Comparison of ENCODE assay signal across 23 mouse cellular contexts in genomic region chr11:19944701-19945100, GRCm38 (mm10). TPM values are rescaled to one million over a fixed set of nuclear protein-coding genes. Genes with fewer than 3 reads are reported as not detected.
DNase-seq lines count a peak whose midpoint lies in the region; ATAC-seq and TF ChIP-seq lines count a peak whose summit lies in the region.
"Had no signal": no experiment of that assay in that cellular context is flagged by ENCODE, and none has a peak within 500 bp of the region (broad histone marks: within the 10 kb centered on the region; RNA-seq: fewer than 3 reads in every experiment).

No protein-coding gene starts in this region.

- H3K9me3 ChIP-seq in forebrain, embryonic 12.5 days: no peaks in the 10 kb centered on the region
- H3K9me3 ChIP-seq in forebrain, embryonic 10.5 days: peaks cover 4% of the 10 kb centered on the region; the same call in 1 of the 2 replicates
- H3K9me3 ChIP-seq in kidney, embryonic 15.5 days (replicated peaks): no peaks in the 10 kb centered on the region
- H3K9me3 ChIP-seq: embryonic facial prominence, embryonic 15.5 days; G1E; heart, embryonic 13.5 days; limb, embryonic 13.5 days; lung, embryonic 15.5 days; stomach, embryonic 15.5 days had no signal

- H3K36me3 ChIP-seq in forebrain, embryonic 12.5 days (replicated peaks): peaks cover 6% of the 10 kb centered on the region; the same call in 1 of the 2 replicates
- H3K36me3 ChIP-seq in forebrain, embryonic 10.5 days (replicated peaks): peaks cover 55% of the 10 kb centered on the region
- peaks cover 9% of the 10 kb centered on the region for H3K36me3 ChIP-seq in kidney, embryonic 15.5 days
- peaks cover 3% of the 10 kb centered on the region for H3K36me3 ChIP-seq in heart, adult 2 months (ENCODE audit: control insufficient read depth, insufficient read depth, low read length)
- H3K36me3 ChIP-seq: lung, embryonic 15.5 days had no signal

- TF ChIP-seq EP300 in heart, adult 2 months (IDR thresholded peaks at IDR 0.05; ENCODE audit: insufficient read depth, low read depth, low read length): no peak

- intact Hi-C loops in heart, adult 2 months (cut with DNase I): no loop called here

- no peak for DNase-seq in forebrain, embryonic 10.5 days (ENCODE audit: extremely low spot score, low spot score)
- DNase-seq in kidney, postnatal 14 days: no peak
- peak; percentile 70 for DNase-seq in right cerebral cortex, adult 18-20 months
- no peak for DNase-seq in right cerebral cortex, postnatal 14 days
- no peak for DNase-seq in heart, adult 2 months
- DNase-seq: adrenal gland, postnatal 10 days; cerebellum, postnatal 14 days; heart, postnatal 36 days; kidney, adult 11 months; kidney, postnatal 4 days; liver, embryonic 13.5 days; lung, postnatal 4 days had no signal

- no peak overlapping the region for H3K4me2 ChIP-seq in forebrain, embryonic 12.5 days
- no peak overlapping the region for H3K4me2 ChIP-seq in kidney, embryonic 15.5 days
- H3K4me2 ChIP-seq: embryonic facial prominence, embryonic 15.5 days; heart, embryonic 13.5 days; limb, embryonic 13.5 days; liver, embryonic 13.5 days; lung, embryonic 15.5 days; stomach, embryonic 15.5 days had no signal

- peak overlapping the region; percentile 43 for H3K27ac ChIP-seq in forebrain, embryonic 12.5 days
- no peak overlapping the region for H3K27ac ChIP-seq in forebrain, embryonic 10.5 days
- H3K27ac ChIP-seq in kidney, embryonic 15.5 days: peak overlapping the region; percentile 52
- peak overlapping the region; percentile 75 for H3K27ac ChIP-seq in olfactory bulb, adult 2 months (ENCODE audit: insufficient read depth, low read depth, low read length)
- H3K27ac ChIP-seq in heart, adult 2 months: no peak overlapping the region
- H3K27ac ChIP-seq: embryonic facial prominence, embryonic 15.5 days; heart, embryonic 13.5 days; limb, embryonic 13.5 days; liver, embryonic 13.5 days; lung, embryonic 15.5 days; stomach, embryonic 15.5 days had no signal

- no peak for ATAC-seq in forebrain, embryonic 12.5 days (ENCODE audit: low FRiP score)
- no peak for ATAC-seq in kidney, embryonic 15.5 days (replicated peaks; ENCODE audit: low FRiP score)
- ATAC-seq: activated CD4-positive, CD25-positive, alpha-beta regulatory T cell, adult 4 months; midbrain, embryonic 16.5 days had no signal

- no peak overlapping the region for H3K9ac ChIP-seq in forebrain, embryonic 12.5 days
- no peak overlapping the region for H3K9ac ChIP-seq in kidney, embryonic 15.5 days
- no peak overlapping the region for H3K9ac ChIP-seq in heart, adult 2 months (ENCODE audit: low read depth, low read length)
- H3K9ac ChIP-seq: embryonic facial prominence, embryonic 15.5 days; heart, embryonic 13.5 days; limb, embryonic 13.5 days; liver, embryonic 13.5 days; lung, embryonic 15.5 days; stomach, embryonic 15.5 days had no signal

- no peaks in the 10 kb centered on the region for H3K27me3 ChIP-seq in forebrain, embryonic 12.5 days
- no peaks in the 10 kb centered on the region for H3K27me3 ChIP-seq in forebrain, embryonic 10.5 days (ENCODE audit: poor library complexity, severe bottlenecking)
- no peaks in the 10 kb centered on the region for H3K27me3 ChIP-seq in kidney, embryonic 15.5 days
- H3K27me3 ChIP-seq in heart, adult 2 months (ENCODE audit: control insufficient read depth, insufficient read depth, low read length): no peaks in the 10 kb centered on the region
- H3K27me3 ChIP-seq: embryonic facial prominence, embryonic 15.5 days; limb, embryonic 13.5 days; liver, embryonic 13.5 days; lung, embryonic 15.5 days; stomach, embryonic 15.5 days had no signal

- TF ChIP-seq POLR2A in olfactory bulb, adult 2 months (IDR thresholded peaks at IDR 0.05; ENCODE audit: insufficient read depth, low read depth, low read length): no peak
- no peak for TF ChIP-seq POLR2A in heart, adult 2 months (IDR thresholded peaks at IDR 0.05; ENCODE audit: insufficient read depth, low read depth, low read length)

- peaks cover 14% of the 10 kb centered on the region for H3K79me2 ChIP-seq in heart, adult 2 months (replicated peaks; ENCODE audit: control insufficient read depth, insufficient read depth, low read length)

- WGBS in forebrain, embryonic 12.5 days: 43% methylated on average over 6 of the region's 6 CpGs
- WGBS in forebrain, embryonic 10.5 days: 72% methylated on average over 6 of the region's 6 CpGs
- WGBS in kidney, embryonic 15.5 days: 77% methylated on average over 6 of the region's 6 CpGs
- WGBS in olfactory bulb, adult 2 months: 18% methylated on average over 6 of the region's 6 CpGs
- WGBS in heart, adult 2 months: 92% methylated on average over 6 of the region's 6 CpGs

- no peak for TF ChIP-seq CTCF in olfactory bulb, adult 2 months (IDR thresholded peaks at IDR 0.05; ENCODE audit: insufficient read depth, low read depth, low read length)
- no peak for TF ChIP-seq CTCF in heart, adult 2 months (IDR thresholded peaks at IDR 0.05)

- H3K4me3 ChIP-seq in forebrain, embryonic 12.5 days (replicated peaks): no peak overlapping the region
- H3K4me3 ChIP-seq in forebrain, embryonic 10.5 days: no peak overlapping the region
- H3K4me3 ChIP-seq in kidney, embryonic 15.5 days (replicated peaks): no peak overlapping the region
- H3K4me3 ChIP-seq in olfactory bulb, adult 2 months (ENCODE audit: insufficient read depth, low read depth, low read length): no peak overlapping the region
- H3K4me3 ChIP-seq in heart, adult 2 months: no peak overlapping the region
- H3K4me3 ChIP-seq: embryonic facial prominence, embryonic 15.5 days; heart, embryonic 13.5 days; limb, embryonic 13.5 days; liver, embryonic 13.5 days; lung, embryonic 15.5 days; stomach, embryonic 15.5 days had no signal

- H3K4me1 ChIP-seq in forebrain, embryonic 12.5 days: peaks cover 19% of the 10 kb centered on the region
- H3K4me1 ChIP-seq in forebrain, embryonic 10.5 days: peaks cover 32% of the 10 kb centered on the region
- peaks cover 45% of the 10 kb centered on the region for H3K4me1 ChIP-seq in kidney, embryonic 15.5 days
- H3K4me1 ChIP-seq in olfactory bulb, adult 2 months (ENCODE audit: control insufficient read depth, insufficient read depth, low read length): peaks cover 42% of the 10 kb centered on the region
- H3K4me1 ChIP-seq in heart, adult 2 months (ENCODE audit: control insufficient read depth, insufficient read depth, low read length): peaks cover 31% of the 10 kb centered on the region

RNA-seq across cellular contexts. Expression of gene Spred2, which starts 20.5 kb away (rescaled TPM):
- polyA plus RNA-seq in forebrain, embryonic 12.5 days (2016; fragmentation: Nextera tagmentation; extraction: Ambion mirVana): 8.1 and 8.4 TPM in 2 replicates
- 7.1 and 7.3 TPM in 2 replicates for polyA plus RNA-seq in forebrain, embryonic 10.5 days (2016; fragmentation: Nextera tagmentation; extraction: Ambion mirVana)
- 9.8 and 11.0 TPM in 2 replicates for polyA plus RNA-seq in kidney, embryonic 15.5 days (2015; fragmentation: Nextera tagmentation; extraction: Ambion mirVana)
- not detected in 2 replicates for polyA plus RNA-seq in olfactory bulb, adult 2 months (2012; ENCODE audit: insufficient read depth, insufficient read length, low replicate concordance, missing spikeins)
- 10 to 100 TPM; 22.0 to 22.1 TPM for total RNA-seq in heart, adult 2 months (2021)
- 18.5 and 20.6 TPM in 2 replicates for polyA plus RNA-seq in heart, adult 2 months (2012; rRNA removed)

Comparison
In these comparisons a context has a peak if more than half of its experiments do, and no peak if none do; other contexts are left out.
1. H3K27ac ChIP-seq: peak in forebrain, embryonic 12.5 days (single experiment), kidney, embryonic 15.5 days (single experiment) and olfactory bulb, adult 2 months (single experiment); none in forebrain, embryonic 10.5 days (single experiment) and heart, adult 2 months (single experiment).